Mouse (Mus musculus) cerebellum, postnatal 25 days (tissue): ENCODE measurements at regions not wholly inside any gene's neighbourhood (a gene's known extent, or its start where the extent isn't known, plus 50 kb on each side); places are given as distances from the start of the nearest gene placed in this dataset.

Experiments
- DNase-seq, 2 experiments: peaks; one replicate each; pipeline ENCODE4 v3.0.0; 2021; ENCODE audit warnings: mixed read lengths in 2 of 2

- DNase-seq, result no peak
Measured at GRCm38 (mm10) chr9:43387397-43387796, 76.7 kb downstream of the Trim29 start.

DNA sequence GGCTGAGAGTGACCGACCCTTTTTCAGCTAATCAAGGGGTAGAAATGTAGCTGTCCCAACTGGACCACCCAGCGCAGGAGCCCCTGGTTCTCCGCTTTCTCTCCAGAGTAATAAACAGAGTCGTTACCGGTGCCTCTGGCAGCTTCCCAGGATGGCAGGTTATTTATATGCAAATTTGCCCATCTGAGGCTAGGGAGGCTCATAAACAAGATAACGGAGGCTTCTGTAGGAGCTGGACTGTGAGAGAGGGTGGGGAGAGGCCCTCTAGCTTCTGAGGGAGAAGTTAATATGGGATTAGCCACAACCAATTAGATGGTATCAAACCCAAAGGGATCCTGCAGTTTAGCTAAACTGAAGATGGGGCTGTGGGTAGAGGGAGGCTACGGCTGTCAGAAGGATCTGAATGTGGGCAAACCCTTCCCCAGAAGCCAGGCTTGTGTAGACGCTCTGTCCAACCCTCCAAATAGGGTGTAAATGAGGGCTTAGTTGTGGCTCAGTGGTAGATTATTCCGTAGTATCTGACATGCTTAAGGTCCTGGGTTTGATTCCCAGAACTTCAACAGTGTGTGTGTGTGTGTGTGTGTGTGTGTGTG lies 78.9 kb downstream of the Trim29 start:
- DNase-seq, result no peak

- DNase-seq, result no peak
Measured at GRCm38 (mm10) chr9:43392467-43393064, 81.9 kb downstream of the Trim29 start.

- no peak for DNase-seq
Measured at GRCm38 (mm10) chr9:43394204-43394603, 83.6 kb downstream of the Trim29 start.

GRCm38 (mm10) chr9:43395209-43395608 lies 84.6 kb downstream of the Trim29 start:
- DNase-seq, result peak in 1 of 2 experiments; percentile 12

- DNase-seq, result no peak
Measured at GRCm38 (mm10) chr9:43396566-43396965, 85.9 kb downstream of the Trim29 start.

DNA sequence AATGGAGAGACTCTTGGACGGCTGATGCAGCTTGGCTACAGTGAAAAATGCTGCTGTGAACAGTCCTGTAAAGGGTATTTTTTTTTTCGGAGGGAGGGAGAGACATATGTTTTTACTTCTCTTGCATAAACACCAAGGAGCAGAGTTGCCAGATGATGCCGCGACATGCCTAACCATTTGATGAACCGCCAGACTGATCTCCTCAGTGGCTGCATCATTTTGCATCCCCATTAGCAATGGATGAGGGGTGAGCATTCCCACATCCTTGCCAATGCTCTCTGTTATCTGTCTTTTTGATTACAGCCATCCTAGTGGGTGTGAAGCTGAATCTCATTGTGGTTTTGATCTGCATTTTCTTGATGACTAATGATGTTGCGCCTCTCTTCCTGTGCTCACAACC lies 97.8 kb downstream of the Trim29 start:
- no peak for DNase-seq

DNA sequence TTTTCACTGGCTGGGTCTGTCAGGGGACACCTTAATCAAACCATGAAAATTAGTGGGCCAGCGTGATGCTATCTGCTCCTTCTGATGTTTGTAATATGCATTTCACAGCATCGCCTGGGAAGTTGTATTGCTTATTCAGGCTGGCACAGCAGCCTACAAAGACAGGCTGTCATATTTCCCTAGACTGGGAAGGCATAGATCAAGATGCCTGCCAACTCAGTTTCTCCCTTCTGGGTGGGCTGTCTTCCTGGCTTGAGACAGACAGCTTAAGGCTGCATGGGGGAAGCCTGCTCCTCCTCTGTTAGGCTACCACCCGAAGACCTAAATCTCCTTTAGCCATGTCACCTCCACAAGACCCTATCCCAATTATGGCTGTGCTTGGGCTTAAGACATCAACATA lies 101.8 kb downstream of the Trim29 start:
- DNase-seq, result no peak

- no peak for DNase-seq
Measured at GRCm38 (mm10) chr9:43419993-43420715, 109.5 kb downstream of the Trim29 start.

- DNase-seq, result no peak
Measured at GRCm38 (mm10) chr9:43427007-43427406, 116.4 kb downstream of the Trim29 start.

GRCm38 (mm10) chr9:43433953-43434352 lies 123.3 kb downstream of the Trim29 start:
- DNase-seq, result no peak

DNA sequence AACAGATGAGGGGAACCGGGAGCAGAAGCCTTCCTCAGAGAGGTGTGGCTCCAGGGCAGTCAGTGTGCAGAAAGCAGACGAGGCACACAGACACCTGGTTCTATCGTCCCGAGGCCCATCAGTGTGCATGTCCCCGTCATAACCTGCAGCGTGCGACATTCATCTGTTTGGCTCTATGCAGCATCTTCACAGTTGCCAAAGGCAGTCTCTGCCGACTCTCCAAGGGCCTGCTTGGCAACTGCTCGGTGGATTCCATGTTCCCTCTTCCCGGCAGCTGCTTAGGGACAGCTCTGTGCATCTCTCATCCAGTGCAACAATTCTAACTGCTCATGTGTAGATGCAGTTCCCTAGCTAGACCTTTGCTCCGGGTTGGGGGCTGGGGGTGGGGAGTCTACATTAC lies 127.8 kb downstream of the Trim29 start:
- no peak for DNase-seq

DNA sequence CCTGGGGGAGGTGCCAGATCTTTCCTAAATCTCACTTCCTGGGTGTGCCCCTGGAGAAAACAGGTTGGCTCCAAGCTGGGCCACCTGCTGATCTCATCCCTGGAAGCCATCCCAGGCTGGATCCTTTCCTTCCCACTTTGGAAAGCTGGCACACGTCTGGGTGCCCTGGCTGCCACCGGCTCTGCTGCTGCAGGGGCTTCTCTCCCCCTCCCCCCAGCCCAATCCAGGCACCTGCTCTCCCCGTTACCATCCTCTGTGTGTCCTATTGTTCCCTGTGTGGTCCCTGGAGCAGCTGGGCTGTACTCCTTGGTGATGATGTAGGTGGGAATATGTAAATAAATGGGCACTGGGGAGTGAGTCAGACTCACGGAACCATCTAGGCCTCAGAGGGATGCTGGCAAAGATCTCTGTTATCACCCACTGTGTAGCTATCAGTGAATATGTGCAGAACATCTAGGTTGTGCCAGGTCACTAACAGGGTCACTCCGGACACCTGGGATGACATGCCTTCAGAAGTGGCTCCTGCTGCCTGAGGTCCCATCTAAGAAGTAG lies 130.4 kb downstream of the Trim29 start:
- DNase-seq, result peak in 1 of 2 experiments; percentile 8

DNA sequence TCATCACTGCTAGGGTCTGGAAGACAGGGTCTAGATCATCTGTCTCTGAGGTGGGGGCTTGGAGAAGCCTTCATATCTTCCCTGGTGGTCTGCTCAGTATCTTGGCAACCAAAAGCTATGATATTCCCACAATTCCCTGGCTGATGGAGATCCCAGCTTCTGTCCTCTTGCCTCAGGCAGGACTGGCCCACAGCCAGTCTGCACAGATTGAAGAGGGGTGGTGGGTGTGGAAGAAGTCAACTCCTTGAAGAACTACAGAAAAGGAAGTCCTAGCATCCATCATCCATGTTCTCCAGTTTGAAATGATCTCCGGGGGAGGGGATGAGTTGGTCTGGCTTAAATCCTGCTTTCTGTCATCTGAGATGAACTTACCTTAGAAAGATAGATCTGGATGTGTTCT lies 134.8 kb downstream of the Trim29 start:
- no peak for DNase-seq

GRCm38 (mm10) chr9:43447372-43447771 lies 136.7 kb downstream of the Trim29 start:
- DNase-seq, result no peak

GRCm38 (mm10) chr9:43448981-43449380 lies 138.3 kb downstream of the Trim29 start:
- DNase-seq, result no peak

DNA sequence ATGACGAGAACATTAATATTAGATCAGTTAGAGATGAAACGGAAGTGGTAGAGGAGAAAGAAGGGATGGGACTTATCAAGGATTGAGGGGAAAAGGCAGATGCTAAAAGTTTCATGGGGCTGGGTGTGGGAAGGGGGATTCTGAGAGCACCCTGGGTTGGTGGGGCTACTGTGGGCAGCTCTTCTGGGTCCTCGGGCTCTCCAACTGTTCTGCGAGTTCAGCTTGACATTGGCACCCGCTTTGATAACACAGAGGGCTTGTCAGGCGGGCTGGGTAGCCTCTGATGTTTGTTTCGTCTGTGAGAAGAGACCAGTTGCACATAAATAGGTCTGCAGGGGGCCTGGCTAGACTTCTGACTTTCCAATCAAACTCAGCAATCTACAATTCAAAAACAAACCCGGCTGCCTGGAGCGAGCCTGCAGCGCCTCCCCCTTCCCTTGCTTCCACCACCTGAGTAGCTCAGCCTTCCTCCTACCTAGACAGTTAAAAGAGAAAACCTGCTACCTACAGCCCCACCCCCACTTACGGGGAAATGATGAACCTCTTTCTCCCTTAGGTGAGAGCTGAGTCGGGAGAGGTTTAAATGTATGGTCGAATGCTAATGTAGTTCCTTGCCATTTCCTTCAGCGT lies 143.4 kb downstream of the Trim29 start:
- DNase-seq, result no peak

DNA sequence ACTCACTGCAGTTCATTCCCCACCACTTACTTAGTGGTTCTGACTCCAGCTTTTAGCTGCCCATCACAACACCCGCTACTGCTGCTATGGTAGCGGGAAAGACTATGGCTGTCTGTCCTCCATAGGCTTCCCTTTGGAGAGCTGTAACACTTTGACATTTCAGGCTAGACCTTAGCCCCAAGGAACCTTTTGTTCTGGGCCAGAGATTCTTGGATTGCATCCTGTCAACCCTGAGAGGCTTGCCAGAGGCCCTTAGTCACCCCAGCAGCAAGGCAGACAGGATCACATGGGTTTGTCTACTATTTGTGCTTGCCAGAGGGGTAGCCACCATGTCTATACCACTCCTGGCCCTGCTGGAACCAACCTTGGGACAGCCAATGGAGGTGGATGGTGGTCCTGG lies 147.1 kb downstream of the Trim29 start:
- DNase-seq, result no peak

DNA sequence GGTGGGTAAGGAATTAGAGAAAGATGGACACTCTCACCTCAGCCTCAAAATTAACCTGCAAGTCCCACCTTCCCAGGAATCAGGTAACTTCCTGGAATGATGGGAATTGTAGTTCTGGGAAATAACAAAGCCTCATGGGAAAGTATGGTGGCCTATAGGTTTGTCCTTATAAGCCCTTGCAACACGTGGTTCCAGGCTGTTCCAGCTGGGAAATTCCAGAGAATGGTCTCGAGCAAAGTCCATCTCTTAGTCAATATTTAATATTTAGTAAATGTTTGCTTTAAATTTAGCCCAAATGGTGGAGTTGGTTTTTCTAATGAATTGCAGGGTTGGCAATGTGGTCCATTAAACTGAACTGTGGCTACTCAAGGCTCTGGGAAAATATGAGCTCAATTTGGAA lies 150.5 kb downstream of the Trim29 start:
- no peak for DNase-seq

- no peak for DNase-seq
Measured at GRCm38 (mm10) chr9:43463445-43464090, 152.9 kb downstream of the Trim29 start.

GRCm38 (mm10) chr9:43465129-43465528 lies 154.5 kb downstream of the Trim29 start:
- no peak for DNase-seq

DNA sequence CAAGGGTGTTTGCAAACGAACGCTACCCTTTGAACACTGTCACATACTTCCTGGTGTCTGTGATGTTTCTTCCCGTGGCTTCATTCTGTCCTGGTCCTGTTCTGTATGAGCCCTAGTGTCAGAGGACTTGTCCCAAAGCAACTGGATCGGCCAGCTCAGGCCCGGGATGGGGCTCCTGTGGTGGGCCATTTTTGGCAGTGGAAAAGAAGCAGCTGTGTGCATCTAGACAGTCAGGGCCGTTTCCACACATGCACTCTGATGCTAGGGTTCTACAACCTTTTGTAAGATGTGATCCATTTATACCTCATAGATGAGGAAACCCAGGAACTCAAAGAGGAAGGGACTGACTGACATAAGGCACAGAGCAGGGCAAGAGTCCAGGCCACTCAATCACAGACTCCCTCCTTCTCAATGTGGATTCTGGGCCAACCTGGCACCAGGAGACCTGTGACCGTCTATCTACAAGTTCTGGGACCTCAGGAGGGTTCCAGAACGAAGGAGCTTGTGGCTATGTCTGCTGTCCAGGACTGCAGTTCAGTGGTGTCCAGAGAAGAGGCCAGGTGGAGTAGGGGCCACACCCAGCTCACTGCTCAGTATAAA lies 155.2 kb downstream of the Trim29 start:
- DNase-seq, result no peak

GRCm38 (mm10) chr9:43466883-43467282 lies 156.2 kb downstream of the Trim29 start:
- no peak for DNase-seq
